Mouse (Mus musculus) kidney, postnatal 0 days (tissue): ENCODE results near the gene Atp1a1. TPM values are rescaled to one million over a fixed set of nuclear protein-coding genes. Genes with fewer than 3 reads are reported as not detected.

ENCODE experiments used
- ATAC-seq: fragments of 200-750 bp; cut with Nextera tagmentation; replicated peaks from 2 replicates; pipeline ENCODE4 v1.8.0; 2017; ENCODE audit warnings: low read depth, moderate number of reproducible peaks, moderate TSS enrichment, moderate library complexity; ENCODE audit not compliant: low FRiP score
- DNase-seq: peaks from one replicate; pipeline ENCODE4 v3.0.0-alpha.2; 2016; ENCODE audit warnings: low spot score
- H3K27ac ChIP-seq: fragments of 300-500 bp; sonication (generic); 2 replicates; pipeline ENCODE4 v1.5.1; 2014; ENCODE audit warnings: mild to moderate bottlenecking
- H3K27me3 ChIP-seq: fragments of 300-500 bp; sonication (generic); 2 replicates; pipeline ENCODE4 v1.6.1; 2014; ENCODE audit warnings: low read length, mixed read lengths; ENCODE audit not compliant: insufficient read depth
- H3K36me3 ChIP-seq: fragments of 300-500 bp; sonication (generic); 2 replicates; pipeline ENCODE4 v1.6.1; 2014; ENCODE audit warnings: low read length, mixed read lengths; ENCODE audit not compliant: insufficient read depth
- H3K4me1 ChIP-seq: fragments of 300-500 bp; sonication (generic); replicated peaks from 2 replicates; pipeline ENCODE4 v1.6.1; 2014; ENCODE audit warnings: antibody characterized with exemption, low read length, mixed read lengths; ENCODE audit not compliant: insufficient read depth
- H3K4me2 ChIP-seq: fragments of 300-500 bp; sonication (generic); 2 replicates; pipeline ENCODE4 v1.6.1; 2014; ENCODE audit warnings: mild to moderate bottlenecking, low read length, moderate library complexity, mixed read lengths
- H3K4me3 ChIP-seq: fragments of 300-500 bp; sonication (generic); replicated peaks from 2 replicates; pipeline ENCODE4 v1.5.1; 2014; ENCODE audit warnings: low read depth, low read length
- H3K9ac ChIP-seq: fragments of 300-500 bp; sonication (generic); 2 replicates; pipeline ENCODE4 v1.6.1; 2014; ENCODE audit warnings: low read depth, low read length
- H3K9me3 ChIP-seq: fragments of 300-500 bp; sonication (generic); replicated peaks from 2 replicates; pipeline ENCODE4 v1.6.1; 2016; ENCODE audit warnings: low read length, inconsistent platforms, mixed read lengths
- CTCF ChIP-seq: IDR thresholded peaks from 2 replicates; pipeline ENCODE4 v1.5.1; 2016; ENCODE audit warnings: antibody characterized with exemption, low read depth, mild to moderate bottlenecking, moderate library complexity
- WGBS: fragments of 180-500 bp; shearing (Covaris S2); extraction: QIAGEN DNeasy Blood & Tissue Kit; methylation state at CpG from one replicate; pipeline ENCODE4 v1.1.7; 2014; 5-methylcytosine and 5-hydroxymethylcytosine counted together
- polyA plus RNA-seq: library from polyadenylated mRNA; unstranded; fragments of >200 nt; fragmentation: Nextera tagmentation; extraction: Ambion mirVana; gene quantifications from 2 replicates; pipeline ENCODE4 v1.2.1, GENCODE M21; 2015

Atp1a1 gene
- polyA plus RNA-seq, 1 experiment from 2014 or later = 809 TPM

- TF ChIP-seq CTCF = no peak
- no peaks in the 10 kb centered on the region for H3K9me3 ChIP-seq
Observed at GRCm38 (mm10) chr3:101570246-101570645, 34.2 kb downstream of the Atp1a1 start.

GRCm38 (mm10) chr3:101568627-101569026 is 35.9 kb downstream of the Atp1a1 start:
- no peak overlapping the region for H3K27ac ChIP-seq
- no peaks in the 10 kb centered on the region for H3K36me3 ChIP-seq
- WGBS = 81% methylated on average over 4 of the region's 4 CpGs
- no peak overlapping the region for H3K4me3 ChIP-seq
- peaks cover 12% of the 10 kb centered on the region for H3K4me1 ChIP-seq
- ATAC-seq (no peak), DNase-seq (no peak)
- no peak for TF ChIP-seq CTCF
- no peak overlapping the region for H3K4me2 ChIP-seq
- no peak overlapping the region for H3K9ac ChIP-seq
- no peaks in the 10 kb centered on the region for H3K27me3 ChIP-seq
- H3K9me3 ChIP-seq = no peaks in the 10 kb centered on the region

More at GRCm38 (mm10) chr3:101570246-101570645, 34.2 kb downstream of the Atp1a1 start:
- Histone ChIP-seq H3K36me3 (peaks cover 3% of the 10 kb centered on the region; the same call in 1 of the 2 replicates), H3K4me1 (peaks cover 12% of the 10 kb centered on the region), H3K27ac (0 out of 2 replicates have a peak overlapping the region, but pooled peaks have one; percentile 19), H3K27me3 (no peaks in the 10 kb centered on the region), H3K4me2 (no peak overlapping the region), H3K4me3 (no peak overlapping the region), H3K9ac (no peak overlapping the region)
- ATAC-seq (no peak), DNase-seq (no peak)
- 93% methylated on average over 3 of the region's 3 CpGs for WGBS

GRCm38 (mm10) chr3:101564011-101564410 is 40.5 kb downstream of the Atp1a1 start:
- ATAC-seq = no peak
- no peaks in the 10 kb centered on the region for H3K27me3 ChIP-seq
- H3K4me1 ChIP-seq = no peaks in the 10 kb centered on the region
- no peak for DNase-seq
- H3K27ac ChIP-seq = no peak overlapping the region
- no peaks in the 10 kb centered on the region for H3K36me3 ChIP-seq
- no peak overlapping the region for H3K4me3 ChIP-seq
- 96% methylated on average over 2 of the region's 2 CpGs for WGBS
- no peaks in the 10 kb centered on the region for H3K9me3 ChIP-seq
- no peak overlapping the region for H3K9ac ChIP-seq
- H3K4me2 ChIP-seq = no peak overlapping the region
- TF ChIP-seq CTCF = peak; percentile 16; the same call in 1 of the 2 replicates

GRCm38 (mm10) chr3:101562510-101563209 is 41.8 kb downstream of the Atp1a1 start:
- H3K9ac ChIP-seq = no peak overlapping the region
- no peaks in the 10 kb centered on the region for H3K27me3 ChIP-seq
- H3K4me1 ChIP-seq = no peaks in the 10 kb centered on the region
- no peaks in the 10 kb centered on the region for H3K36me3 ChIP-seq
- H3K9me3 ChIP-seq = no peaks in the 10 kb centered on the region
- H3K27ac ChIP-seq = no peak overlapping the region
- ATAC-seq = no peak
- DNase-seq = no peak
- 52% methylated on average over 10 of the region's 10 CpGs for WGBS
- no peak overlapping the region for H3K4me3 ChIP-seq
- TF ChIP-seq CTCF = no peak
- no peak overlapping the region for H3K4me2 ChIP-seq

- no peak for ATAC-seq
- no peak for TF ChIP-seq CTCF
Observed at GRCm38 (mm10) chr3:101561948-101562347, 42.5 kb downstream of the Atp1a1 start.

GRCm38 (mm10) chr3:101560841-101561522 is 43.5 kb downstream of the Atp1a1 start:
- H3K9ac ChIP-seq = no peak overlapping the region
- no peaks in the 10 kb centered on the region for H3K4me1 ChIP-seq
- H3K4me2 ChIP-seq = no peak overlapping the region
- no peak overlapping the region for H3K4me3 ChIP-seq
- H3K27ac ChIP-seq = no peak overlapping the region
- WGBS = 85% methylated on average over 9 of the region's 9 CpGs
- H3K9me3 ChIP-seq = no peaks in the 10 kb centered on the region
- ATAC-seq = no peak
- TF ChIP-seq CTCF = no peak
- H3K36me3 ChIP-seq = no peaks in the 10 kb centered on the region
- no peak for DNase-seq
- H3K27me3 ChIP-seq = no peaks in the 10 kb centered on the region

More at GRCm38 (mm10) chr3:101561948-101562347, 42.5 kb downstream of the Atp1a1 start:
- 94% methylated on average over 5 of the region's 5 CpGs for WGBS
- Histone ChIP-seq H3K4me2 (no peak overlapping the region), H3K9ac (no peak overlapping the region), H3K4me3 (no peak overlapping the region), H3K9me3 (no peaks in the 10 kb centered on the region), H3K36me3 (no peaks in the 10 kb centered on the region), H3K27me3 (no peaks in the 10 kb centered on the region), H3K4me1 (no peaks in the 10 kb centered on the region), H3K27ac (no peak overlapping the region)
- no peak for DNase-seq
